Mouse (Mus musculus) cortical plate, adult 2 months (tissue): ENCODE measurements around the gene Acaa1a.

Experiments
- CTCF ChIP-seq: fragments of 200-500 bp; IDR thresholded peaks from 2 replicates; pipeline ENCODE4 v1.5.1; 2011; ENCODE audit warnings: mild to moderate bottlenecking, control low read depth, low read length; ENCODE audit not compliant: insufficient read depth; ENCODE audit errors: extremely low read depth
- POLR2A ChIP-seq: fragments of 200-500 bp; IDR thresholded peaks from 2 replicates; pipeline ENCODE4 v1.6.1; 2011; ENCODE audit warnings: mild to moderate bottlenecking, low read length, control low read depth; ENCODE audit not compliant: insufficient read depth; ENCODE audit errors: extremely low read depth

GRCm38 (mm10) chr9:119340909-119341816 is 1.7 kb downstream of the Acaa1a start, which contains the start of gene Myd88:
- TF ChIP-seq POLR2A (peak; percentile 89), CTCF (no peak)
